Mouse (Mus musculus): ENCODE results near the gene Ppm1g.

Gene Ppm1g

GRCm38 (mm10) chr5:31192939-31193630, 27.4 kb downstream of the Ppm1g start, which contains the start of the genes Snx17 and Eif2b4:
Gene Snx17 (plus strand): TSS chr5:31193227.
Gene Eif2b4 (minus strand): TSS chr5:31193430.
- peak; percentile 97 to 99 for DNase-seq (ENCODE audit: low spot score in 2 of 2)

GRCm38 (mm10) chr5:31192045-31192938, 28.2 kb downstream of the Ppm1g start:
- DNase-seq (ENCODE audit: low spot score in 2 of 2) = no peak

GRCm38 (mm10) chr5:31190201-31190600, 30.3 kb downstream of the Ppm1g start:
- DNase-seq (ENCODE audit: low spot score in 2 of 2) = no peak

- no peak for DNase-seq (ENCODE audit: low spot score in 2 of 2)
These were observed 32.2 kb downstream of the Ppm1g start for GRCm38 (mm10) chr5:31188223-31188840.

- no peak for DNase-seq (ENCODE audit: low spot score in 2 of 2)
These were observed 36.8 kb downstream of the Ppm1g start for GRCm38 (mm10) chr5:31183678-31184077.

GRCm38 (mm10) chr5:31181183-31181770, 39.2 kb downstream of the Ppm1g start:
- no peak for DNase-seq (ENCODE audit: low spot score in 2 of 2)

GRCm38 (mm10) chr5:31179766-31180630, 40.5 kb downstream of the Ppm1g start, which contains the start of the genes Gm29609 and Gtf3c2:
Gene Gm29609 (minus strand): TSS chr5:31179911.
Gene Gtf3c2 (minus strand): TSS chr5:31180144.
- peak; percentile 95 to 98 for DNase-seq (ENCODE audit: low spot score in 2 of 2)

- no peak for DNase-seq (ENCODE audit: low spot score in 2 of 2)
These were observed 41.2 kb downstream of the Ppm1g start for GRCm38 (mm10) chr5:31179301-31179765.

- DNase-seq (ENCODE audit: low spot score in 2 of 2) = no peak
These were observed 51.9 kb downstream of the Ppm1g start for GRCm38 (mm10) chr5:31168630-31169029.

- no peak for DNase-seq (ENCODE audit: low spot score in 2 of 2)
These were observed 55.6 kb downstream of the Ppm1g start for GRCm38 (mm10) chr5:31164878-31165277.

GRCm38 (mm10) chr5:31162462-31162861, 58.0 kb downstream of the Ppm1g start:
- no peak for DNase-seq (ENCODE audit: low spot score in 2 of 2)

- DNase-seq (ENCODE audit: low spot score in 2 of 2) = peak; percentile 69 to 83
These were observed 66.3 kb downstream of the Ppm1g start, which contains the start of gene Mpv17 for GRCm38 (mm10) chr5:31154152-31154553. Gene Mpv17 (minus strand): TSS chr5:31154251.

- DNase-seq (ENCODE audit: low spot score in 2 of 2) = no peak
These were observed 66.9 kb downstream of the Ppm1g start for GRCm38 (mm10) chr5:31153516-31154151.

Measured in left cerebral cortex, adult 9 months (tissue).